Mouse (Mus musculus) adipocyte (in vitro differentiated cells): ENCODE measurements at regions not wholly inside any gene's neighbourhood (a gene's known extent, or its start where the extent isn't known, plus 50 kb on each side); places are given as distances from the start of the nearest gene placed in this dataset.

Experiments
- DNase-seq: peaks from one replicate; pipeline ENCODE4 v3.0.0-alpha.2; 2016; ENCODE audit warnings: low spot score

- DNase-seq = no peak
Observed at GRCm38 (mm10) chr1:9434952-9435664, 1978.8 kb upstream of the A830018L16Rik start.

GRCm38 (mm10) chr1:9442937-9443336 lies 1971.0 kb upstream of the A830018L16Rik start:
- no peak for DNase-seq

GRCm38 (mm10) chr1:9469512-9469911 lies 1944.4 kb upstream of the A830018L16Rik start:
- peak; percentile 7 for DNase-seq

- DNase-seq = no peak
Observed at GRCm38 (mm10) chr1:9470003-9470402, 1943.9 kb upstream of the A830018L16Rik start.
